ENCODE assay signal across 16 mouse cellular contexts in genomic region chr10:117766896-117767160, GRCm38 (mm10).
"Had no signal": no experiment of that assay in that cellular context is flagged by ENCODE, and none has a peak within 500 bp of the region (broad histone marks: within the 10 kb centered on the region; RNA-seq: fewer than 3 reads in every experiment).

No protein-coding gene starts in this region.

- DNase-seq: heart, postnatal 10 days; heart, postnatal 14 days; heart, postnatal 36 days; heart, postnatal 4 days; kidney, adult 11 months; kidney, adult 18-20 months; kidney, adult 2 months; kidney, adult 8-10 months; kidney, adult 9 months; kidney, postnatal 10 days; kidney, postnatal 14 days; kidney, postnatal 25 days; kidney, postnatal 36 days; kidney, postnatal 4 days; layer of hippocampus, adult 9-11 months; layer of hippocampus, postnatal 36 days had no signal
